Mouse (Mus musculus) spleen, adult 2 months (tissue): ENCODE data around the gene Prf1.

ENCODE experiments used
- CTCF ChIP-seq: fragments of 200-500 bp; IDR thresholded peaks from 2 replicates; pipeline ENCODE4 v1.5.1; 2011; ENCODE audit warnings: mild to moderate bottlenecking, inconsistent platforms; ENCODE audit not compliant: insufficient read depth, insufficient read length, insufficient replicate concordance; ENCODE audit errors: extremely low read depth
- POLR2A ChIP-seq: fragments of 200-500 bp; IDR thresholded peaks from 2 replicates; pipeline ENCODE4 v1.6.1; 2011; ENCODE audit warnings: low read depth, low read length, inconsistent platforms

- TF ChIP-seq POLR2A (no peak), CTCF (no peak)
Observed at GRCm38 (mm10) chr10:61308706-61309320, 11.2 kb downstream of the Prf1 start.
